Mouse (Mus musculus) hematopoietic stem cell, adult 5-6 weeks (primary cell): ENCODE measurements around the gene Irf2bpl. TPM values are rescaled to one million over a fixed set of nuclear protein-coding genes. Genes with fewer than 3 reads are reported as not detected.
A peak's percentile ranks its signal among the peaks of the same experiment; 100 is the strongest.

ENCODE experiments used
- ATAC-seq, 2 experiments: fragments of 125-278 bp in 1 of 2; replicated peaks in 1 of 2; 2 replicates each; pipeline ENCODE4 v1.8.0; 2016 to 2017; ENCODE audit warnings: inconsistent platforms in 2 of 2, mild to moderate bottlenecking in 2 of 2, moderate number of reproducible peaks in 2 of 2, low read depth in 1 of 2, moderate TSS enrichment in 1 of 2; ENCODE audit not compliant: low FRiP score in 2 of 2, poor library complexity in 2 of 2, severe bottlenecking in 2 of 2, insufficient read depth in 1 of 2, low TSS enrichment in 1 of 2
- total RNA-seq: library from RNA; stranded (forward); fragments of 172-1452, 232-1000 nt; gene quantifications from 2 replicates; pipeline ENCODE4 v1.2.3, GENCODE M21; 2017

Irf2bpl gene
- total RNA-seq, 1 experiment from 2014 or later = 5.6 TPM

DNA sequence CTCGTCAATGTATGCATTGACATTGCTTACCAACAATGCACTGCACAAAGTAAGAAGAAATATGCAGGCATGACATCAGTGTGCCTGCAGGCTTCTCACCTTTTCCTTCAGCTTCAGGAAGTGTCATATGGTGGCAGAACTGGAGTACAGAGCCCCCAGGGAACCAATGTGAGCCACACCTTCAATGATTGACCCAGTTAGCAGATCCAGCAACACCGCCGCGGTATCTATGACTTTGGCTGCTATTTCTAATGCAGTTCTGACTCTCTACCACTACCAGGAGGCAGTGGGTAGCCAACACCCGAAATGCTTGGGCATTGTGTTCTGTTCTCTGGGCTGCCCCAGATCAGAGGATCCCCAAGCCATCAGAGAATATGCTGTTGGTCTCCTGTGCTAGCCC is 33.9 kb downstream of the Irf2bpl start:
- ATAC-seq = no peak

DNA sequence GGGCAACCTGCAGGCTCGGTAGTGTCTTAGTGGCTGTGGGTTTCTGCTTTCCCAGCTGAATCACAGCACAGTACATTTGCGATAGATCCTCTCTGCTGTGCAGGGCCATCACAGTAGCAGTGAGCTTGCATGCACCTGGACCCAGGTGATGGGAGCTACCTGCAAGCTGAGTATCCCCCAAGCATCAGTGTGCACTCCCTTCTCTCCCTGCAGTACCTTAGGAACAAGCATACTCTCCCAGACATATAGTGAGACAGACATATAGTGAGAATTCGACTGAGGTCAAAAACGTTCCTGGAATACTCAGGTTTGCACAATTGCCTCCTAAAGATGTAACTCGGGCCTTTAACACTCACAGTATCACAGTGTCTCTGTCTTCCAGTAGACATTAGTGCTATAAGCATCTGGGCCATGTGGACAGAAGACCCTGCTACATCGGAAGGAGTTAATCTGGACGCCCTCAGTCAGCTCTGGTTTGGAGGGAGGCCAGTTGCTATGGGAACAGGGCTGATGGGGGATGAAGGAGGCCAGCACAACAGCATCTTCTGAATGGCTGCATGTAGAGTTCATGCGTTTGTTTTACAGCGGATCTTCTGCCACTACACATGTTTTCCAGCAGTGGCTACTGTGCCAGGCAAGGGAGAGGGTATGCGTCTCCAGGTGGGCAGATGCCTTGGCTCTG is 34.5 kb downstream of the Irf2bpl start:
- ATAC-seq = no peak

DNA sequence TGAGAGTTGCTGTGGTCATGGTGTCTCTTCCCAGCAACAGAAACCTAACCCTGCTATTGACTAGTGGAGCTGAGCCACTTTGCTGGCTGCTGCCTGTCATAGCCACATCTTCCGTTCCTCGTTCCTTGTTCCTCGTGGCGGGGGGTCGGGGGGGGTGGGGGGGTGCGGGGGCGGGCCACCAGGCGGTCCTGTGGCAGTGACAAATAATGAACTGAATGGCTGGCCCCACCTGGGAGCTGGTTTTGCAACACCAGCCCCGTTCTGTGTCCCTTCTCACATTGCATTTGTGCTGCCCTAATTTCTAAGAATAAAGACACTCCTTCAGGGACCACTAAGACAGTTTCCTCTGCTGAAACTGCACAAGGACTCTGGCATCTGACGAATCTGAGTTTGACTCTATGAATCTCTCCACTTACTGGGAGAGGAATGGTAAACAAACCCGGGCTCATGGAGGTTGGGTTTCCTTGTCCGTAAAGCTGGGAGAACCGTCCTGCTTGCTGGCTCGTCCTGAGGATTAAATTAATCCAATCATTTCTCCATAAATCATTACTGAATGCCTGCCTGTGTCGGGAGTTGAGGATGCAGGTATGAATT is 41.6 kb downstream of the Irf2bpl start:
- ATAC-seq = no peak; a peak in 1 of 4 replicates

DNA sequence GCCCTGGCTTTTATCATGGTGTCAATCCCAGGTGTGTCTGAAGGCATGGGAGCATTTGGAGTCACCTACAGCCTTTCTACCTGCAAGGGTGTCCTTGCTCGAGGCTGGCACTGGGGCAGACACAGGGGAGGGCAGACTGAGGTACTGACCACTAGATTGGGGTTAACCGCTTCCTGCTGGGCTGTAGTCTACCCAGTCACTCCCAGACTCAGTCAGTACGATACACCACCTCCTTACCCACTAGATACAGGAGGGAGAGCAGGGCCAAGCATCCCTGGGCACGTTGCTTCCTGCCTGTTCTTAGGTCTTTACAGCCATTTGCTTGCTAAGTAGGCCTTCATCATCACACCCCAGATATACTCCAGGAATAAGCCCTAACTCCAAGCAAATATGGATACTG is 44.1 kb downstream of the Irf2bpl start:
- ATAC-seq = no peak

DNA sequence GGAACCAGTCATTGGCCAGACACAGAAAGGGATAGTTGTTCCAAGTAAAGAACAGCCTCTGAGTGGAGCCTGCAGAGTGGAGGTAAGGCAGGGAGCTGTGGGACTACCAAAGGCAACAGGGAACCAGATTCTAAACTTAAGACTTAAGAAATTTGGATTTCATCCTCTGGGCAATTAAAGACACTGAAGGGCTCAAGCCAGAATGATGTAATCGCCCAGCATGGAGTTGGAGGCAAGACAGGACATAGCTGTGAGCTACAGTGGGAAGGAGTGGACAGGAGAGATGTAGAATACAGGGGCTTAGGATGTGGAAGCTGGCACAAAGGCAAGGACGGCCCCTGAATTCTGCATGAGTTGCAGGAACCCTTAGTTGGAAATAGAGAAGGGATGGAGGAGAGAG is 46.4 kb downstream of the Irf2bpl start:
- no peak for ATAC-seq

DNA sequence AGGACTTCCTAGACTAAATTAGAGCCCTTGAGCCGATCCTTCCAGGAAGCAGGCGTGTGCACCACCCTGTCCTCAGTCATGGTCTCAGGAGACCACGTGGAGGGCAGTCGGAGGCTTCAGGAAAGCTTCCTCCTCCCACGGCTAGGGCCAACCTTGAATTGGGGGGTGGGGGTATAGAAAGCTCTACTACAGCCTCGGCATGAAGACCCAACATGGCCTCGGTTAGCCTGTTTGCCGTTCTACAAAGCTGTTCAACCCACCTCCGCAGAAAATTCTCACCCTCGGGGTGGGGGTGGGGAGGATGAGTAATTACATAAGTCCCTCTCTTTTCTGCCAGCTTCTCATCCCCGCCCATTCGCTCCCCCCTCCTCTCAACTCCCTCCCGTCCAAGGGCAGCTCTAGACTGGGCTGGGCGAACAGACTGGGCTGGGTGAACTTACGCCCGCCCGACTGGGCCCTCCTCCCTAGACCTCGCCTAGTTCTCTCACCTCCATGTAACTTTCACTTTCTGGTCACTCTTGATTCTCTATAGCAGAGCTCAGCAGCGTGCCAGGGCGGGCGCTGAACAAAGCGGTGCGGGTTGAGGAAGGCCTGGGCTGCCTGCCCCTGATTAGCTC is 48.1 kb downstream of the Irf2bpl start:
- ATAC-seq = peak; percentile 65 to 72

DNA sequence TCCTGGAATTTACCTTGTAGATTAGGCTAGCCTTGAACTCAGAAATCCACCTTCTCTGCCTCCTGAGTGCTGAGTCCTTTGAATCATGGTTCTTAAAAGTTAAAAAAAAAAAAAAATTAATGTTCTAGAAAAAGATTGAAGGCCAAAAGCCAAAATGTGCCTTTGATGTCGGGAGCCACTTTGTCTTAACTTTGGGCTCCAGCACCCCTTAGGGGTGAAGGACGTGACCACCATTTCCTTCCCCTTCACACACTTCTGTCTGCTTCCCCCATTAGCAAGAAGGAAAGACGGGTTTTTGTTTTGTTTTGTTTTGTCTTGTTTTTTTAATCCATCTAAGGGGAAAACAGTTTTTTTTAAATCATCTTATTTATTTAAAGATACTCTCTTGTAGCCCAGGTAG is 48.7 kb downstream of the Irf2bpl start:
- 0 out of 4 replicates have a peak, but pooled peaks have one; percentile 22 to 23 for ATAC-seq

DNA sequence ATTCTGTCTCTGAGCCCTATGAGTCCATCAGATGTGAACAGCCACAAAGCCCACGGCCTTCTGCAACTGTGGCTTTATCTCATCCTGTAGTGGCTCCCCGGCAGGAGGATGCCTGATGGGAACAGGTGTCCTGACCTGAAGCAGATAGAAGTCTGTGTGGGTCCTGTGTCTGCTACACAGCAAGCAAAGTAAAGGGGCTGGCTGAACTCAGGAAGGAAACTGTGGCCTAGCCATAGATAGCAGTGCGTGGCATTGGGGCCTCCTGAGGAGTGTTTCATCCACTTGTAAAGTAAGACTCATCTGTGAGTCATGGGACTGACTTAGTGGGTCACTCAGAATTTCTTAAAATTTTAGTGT is 50.2 kb downstream of the Irf2bpl start:
- peak; percentile 24 to 34 for ATAC-seq

DNA sequence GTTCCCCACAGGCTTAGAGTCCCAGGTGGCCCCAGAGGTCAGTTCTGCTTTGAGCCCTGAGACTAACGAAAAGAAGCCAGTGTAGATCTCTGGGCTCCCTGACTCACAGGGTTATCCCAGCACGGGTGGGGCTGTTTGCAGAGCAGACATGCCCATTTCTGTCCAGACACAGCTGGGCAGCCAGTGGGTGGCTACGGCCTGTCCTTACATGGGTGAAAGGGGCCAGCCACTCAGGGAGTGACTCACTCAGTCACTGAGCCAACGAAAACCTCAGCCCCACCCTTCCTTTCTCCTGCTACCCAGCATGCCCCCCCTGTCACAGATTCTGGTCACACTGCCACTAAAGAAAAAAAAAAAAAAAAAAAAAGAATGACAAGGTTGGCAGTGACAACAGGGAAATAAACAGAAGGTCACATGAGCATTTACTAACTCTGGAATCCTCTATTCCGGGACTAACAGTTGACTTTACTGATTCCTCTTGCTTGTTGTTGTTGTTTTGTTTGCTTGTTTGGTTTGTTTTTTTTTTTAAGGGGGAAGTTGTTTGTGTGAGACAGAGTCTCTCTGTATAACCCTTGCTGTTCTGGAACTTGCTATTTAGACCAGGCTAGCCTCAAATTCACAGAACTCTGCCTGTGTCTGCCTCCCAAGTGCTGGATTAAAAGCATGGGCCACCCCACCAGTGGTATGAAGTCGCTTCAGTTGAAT is 50.7 kb downstream of the Irf2bpl start:
- ATAC-seq = peak; percentile 48 to 54

DNA sequence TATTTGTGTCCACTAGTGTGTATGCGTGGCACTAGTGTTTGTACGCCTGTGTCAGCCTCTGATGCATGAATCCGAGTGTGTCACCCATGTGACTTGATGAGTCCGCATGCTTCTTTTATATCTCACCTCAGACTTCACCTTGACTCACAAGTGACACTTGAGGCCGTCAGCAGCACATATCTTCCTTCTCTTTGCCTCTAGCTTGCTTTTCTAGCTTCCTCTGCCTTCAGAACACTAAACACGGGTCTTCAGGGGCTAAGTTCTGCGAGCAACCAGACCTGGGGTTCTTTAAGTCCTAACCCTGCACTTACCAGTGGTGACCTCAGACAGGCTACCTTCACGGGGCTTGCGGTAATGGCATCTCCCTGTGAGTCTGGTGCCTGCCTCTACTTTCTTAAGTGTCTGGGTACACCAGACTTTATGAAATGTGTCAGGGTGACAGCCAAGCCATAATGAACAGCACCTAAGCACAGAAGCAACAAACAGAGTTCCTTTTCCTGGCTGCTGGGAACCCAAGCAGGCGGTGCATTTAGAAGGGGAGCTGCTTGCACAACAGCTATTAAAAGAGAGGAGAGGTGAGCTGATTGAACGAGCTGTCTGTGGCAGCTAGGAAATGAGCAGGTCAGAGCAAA is 51.9 kb downstream of the Irf2bpl start:
- no peak for ATAC-seq

DNA sequence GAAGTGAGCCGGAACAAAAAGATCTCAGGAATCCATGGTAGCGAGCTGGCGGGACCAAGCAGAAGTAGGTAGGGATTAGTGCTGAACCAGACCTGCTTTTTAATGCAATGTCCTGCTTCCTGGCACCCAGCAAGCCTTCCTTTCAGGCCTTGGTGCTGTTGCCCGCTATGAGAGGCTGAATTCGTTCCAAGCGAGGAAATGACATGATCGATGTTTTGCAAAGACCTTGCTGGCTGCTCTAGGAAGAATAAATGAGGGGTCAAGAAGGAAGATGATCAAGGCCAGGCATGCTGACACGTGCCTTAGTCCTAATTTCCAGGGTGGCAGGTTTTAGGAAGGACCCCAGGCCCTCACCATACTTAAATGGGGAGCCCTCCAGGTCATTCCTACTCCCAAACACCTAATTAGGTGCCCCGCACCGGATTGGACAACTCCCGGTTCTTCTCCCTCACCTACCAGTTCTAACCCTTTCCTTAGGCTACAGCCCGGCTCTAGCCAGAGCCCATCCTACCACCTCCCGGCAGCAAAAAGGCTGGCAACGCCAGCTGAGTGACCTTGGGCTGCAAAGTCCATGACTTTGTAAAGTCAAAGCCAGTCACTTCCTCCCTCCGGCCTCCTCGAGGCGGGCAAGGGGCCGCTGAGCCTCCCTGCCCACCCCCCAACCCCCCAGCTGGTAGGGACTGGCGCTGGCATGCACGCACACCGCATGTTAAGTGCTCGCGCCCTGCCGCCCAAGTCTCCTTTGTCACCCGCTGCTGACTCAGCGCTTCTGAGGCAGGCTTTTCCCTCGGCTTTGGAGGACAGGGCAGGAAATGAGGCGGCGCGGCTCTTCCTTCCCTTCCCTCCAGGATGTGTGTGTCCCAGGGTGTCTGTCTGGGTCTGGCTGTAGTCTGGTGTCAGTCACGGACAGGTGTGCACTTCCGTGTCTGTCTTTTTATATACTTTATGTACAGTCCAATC is 52.7 kb downstream of the Irf2bpl start:
- peak in 1 of 2 experiments; percentile 21; a peak in 1 of 4 replicates for ATAC-seq

Other genes with a start within 250 kb of the Irf2bpl start
- gene Vash1, start 206.1 kb downstream of the Irf2bpl start, total RNA-seq = 2.8 and 3.3 TPM in 2 replicates
- 1.7 and 3.0 TPM in 2 replicates for gene Angel1, start 158.3 kb downstream of the Irf2bpl start, total RNA-seq
- not detected in 2 replicates for gene Lrrc74a, start 150.4 kb downstream of the Irf2bpl start, total RNA-seq
- 17.6 and 24.0 TPM in 2 replicates for gene Cipc, start 62.2 kb upstream of the Irf2bpl start, total RNA-seq
- not detected in 2 replicates for gene Zdhhc22, start 105.6 kb upstream of the Irf2bpl start, total RNA-seq
- gene Tmem63c, start 136.5 kb upstream of the Irf2bpl start, total RNA-seq = not detected in 2 replicates
- 2.3 TPM in 1 of 2 replicates, not detected in the other for gene Ngb, start 217.7 kb upstream of the Irf2bpl start, total RNA-seq